Mouse (Mus musculus) c-Kit-positive CD71-positive TER-119-positive erythroid progenitor cells, embryonic 14.5 days (primary cell): ENCODE measurements around the gene Ebf3.

ENCODE experiments used
- DNase-seq: peaks from one replicate; pipeline ENCODE4 v3.0.0-alpha.2; 2013; ENCODE audit warnings: low spot score

Ebf3 gene

DNA sequence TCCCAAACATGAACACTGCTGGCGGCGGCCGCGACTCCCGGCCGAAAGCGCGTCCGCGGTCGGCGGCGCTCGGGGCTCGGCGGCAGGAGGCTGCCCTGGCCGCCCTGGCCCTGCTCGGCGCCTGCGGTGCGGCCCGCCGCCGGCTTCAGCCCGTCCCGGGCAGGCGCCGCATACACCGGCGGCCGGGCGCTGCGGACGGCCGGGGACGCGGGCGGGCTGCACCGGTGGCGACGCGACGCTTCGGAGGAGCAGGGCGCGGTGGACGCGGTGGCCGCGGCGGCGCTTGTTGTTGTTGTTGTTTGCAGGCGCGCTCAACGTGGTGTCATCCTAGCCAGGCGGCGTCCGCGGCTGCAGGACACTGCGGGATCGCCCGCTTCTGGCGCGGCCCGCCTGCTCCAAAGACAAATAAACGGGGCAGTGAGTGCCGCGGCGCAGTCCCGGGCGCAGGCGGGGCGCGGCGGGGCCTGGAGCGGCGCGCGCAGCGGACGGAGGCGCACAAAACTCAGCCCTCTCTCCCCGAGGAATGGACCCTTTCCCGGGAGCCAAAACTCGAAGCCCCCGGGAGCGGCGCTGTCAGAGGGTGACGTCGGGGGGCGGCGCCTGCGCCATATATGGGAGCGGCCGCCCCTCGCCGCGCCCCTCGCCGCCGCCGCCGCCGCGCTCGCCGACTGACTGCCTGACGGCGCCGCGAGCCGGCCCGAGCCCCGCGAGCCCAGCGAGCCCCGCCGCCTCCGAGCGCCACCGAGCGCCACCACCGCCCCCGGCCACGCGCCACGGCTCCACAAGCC is at the start of gene Ebf3:
Gene Ebf3, minus strand, starts transcription at position 542 of the 788 bp plus-strand sequence.
- DNase-seq, result no peak

DNA sequence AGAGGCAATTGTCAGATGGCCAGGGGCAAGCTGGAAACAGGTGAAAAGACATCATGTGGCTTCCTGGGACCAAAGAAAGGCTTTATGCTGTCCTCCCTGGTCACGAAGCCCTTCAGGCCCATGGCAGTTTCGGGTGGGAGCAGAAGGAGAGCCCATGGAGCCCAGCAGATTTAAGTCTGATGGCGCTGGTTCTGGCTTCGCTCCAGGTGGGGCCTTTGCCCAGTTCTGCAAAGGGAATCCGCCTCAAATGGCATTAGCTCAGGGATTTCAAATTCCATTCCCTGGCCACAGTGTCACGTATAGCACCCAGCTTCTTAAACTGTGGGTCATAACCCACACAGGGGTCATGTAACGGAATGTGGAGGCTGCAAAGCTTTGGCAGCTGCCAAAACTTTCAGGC is 32.6 kb upstream of the Ebf3 start:
- DNase-seq, result no peak

DNA sequence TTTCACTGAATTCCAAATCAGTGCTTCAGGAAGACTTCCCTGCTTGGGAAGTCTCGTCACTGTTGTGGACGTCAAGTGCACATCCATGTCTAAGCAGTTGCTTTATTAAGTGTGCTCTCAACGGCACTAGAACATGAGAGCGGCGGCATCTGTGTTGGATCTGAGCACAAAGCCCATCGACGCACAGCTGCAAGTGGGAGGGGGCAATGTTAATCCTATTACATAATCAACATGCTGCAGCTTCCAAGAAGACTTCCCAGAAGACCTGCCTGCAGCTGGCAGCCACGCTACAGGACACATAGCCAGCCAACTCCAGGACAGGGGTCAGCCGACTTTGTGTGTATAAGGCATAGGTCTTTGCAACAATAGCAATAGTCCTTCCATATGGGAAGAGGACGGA is 31.8 kb upstream of the Ebf3 start:
- no peak for DNase-seq

DNA sequence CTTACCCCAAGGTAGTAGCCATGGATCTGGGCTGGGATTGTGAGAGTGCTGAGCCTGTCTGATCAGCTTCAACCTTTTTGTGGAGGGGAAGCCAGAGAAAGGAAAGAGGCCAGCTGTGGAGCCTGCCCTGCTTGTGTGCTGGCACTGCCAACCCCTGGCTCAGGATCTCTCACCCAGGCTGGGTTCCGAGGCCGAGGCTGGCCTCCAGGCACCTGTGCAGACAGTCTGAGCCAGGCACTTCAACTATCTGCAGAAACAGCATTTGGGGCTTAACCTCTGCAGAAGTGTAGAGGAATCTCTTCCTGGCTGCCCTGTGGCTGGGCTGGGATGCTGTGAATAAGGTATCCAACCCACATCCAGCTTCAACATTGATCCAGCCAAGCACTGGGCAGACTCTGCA is 19.7 kb upstream of the Ebf3 start:
- no peak for DNase-seq

DNA sequence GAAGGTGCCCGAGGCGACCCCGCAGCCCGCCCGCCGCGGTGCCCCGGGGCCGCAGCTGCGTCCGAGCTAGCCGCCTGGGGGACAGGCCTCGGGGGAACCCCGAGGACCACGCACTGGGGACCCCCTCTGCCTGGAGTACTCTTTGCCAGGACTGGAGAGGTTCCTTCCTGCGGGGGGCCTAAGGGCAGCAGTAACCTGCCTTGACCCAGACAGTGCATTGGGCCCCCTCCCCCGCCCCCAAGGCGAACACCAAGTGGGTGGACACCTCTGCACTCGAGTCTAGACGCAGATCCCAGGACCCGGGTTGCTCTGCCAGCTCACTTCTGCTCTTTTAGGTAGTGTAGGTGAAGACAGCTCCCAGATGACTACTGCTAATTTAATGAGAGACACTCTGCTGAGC is 8.7 kb upstream of the Ebf3 start:
- DNase-seq, result no peak

DNA sequence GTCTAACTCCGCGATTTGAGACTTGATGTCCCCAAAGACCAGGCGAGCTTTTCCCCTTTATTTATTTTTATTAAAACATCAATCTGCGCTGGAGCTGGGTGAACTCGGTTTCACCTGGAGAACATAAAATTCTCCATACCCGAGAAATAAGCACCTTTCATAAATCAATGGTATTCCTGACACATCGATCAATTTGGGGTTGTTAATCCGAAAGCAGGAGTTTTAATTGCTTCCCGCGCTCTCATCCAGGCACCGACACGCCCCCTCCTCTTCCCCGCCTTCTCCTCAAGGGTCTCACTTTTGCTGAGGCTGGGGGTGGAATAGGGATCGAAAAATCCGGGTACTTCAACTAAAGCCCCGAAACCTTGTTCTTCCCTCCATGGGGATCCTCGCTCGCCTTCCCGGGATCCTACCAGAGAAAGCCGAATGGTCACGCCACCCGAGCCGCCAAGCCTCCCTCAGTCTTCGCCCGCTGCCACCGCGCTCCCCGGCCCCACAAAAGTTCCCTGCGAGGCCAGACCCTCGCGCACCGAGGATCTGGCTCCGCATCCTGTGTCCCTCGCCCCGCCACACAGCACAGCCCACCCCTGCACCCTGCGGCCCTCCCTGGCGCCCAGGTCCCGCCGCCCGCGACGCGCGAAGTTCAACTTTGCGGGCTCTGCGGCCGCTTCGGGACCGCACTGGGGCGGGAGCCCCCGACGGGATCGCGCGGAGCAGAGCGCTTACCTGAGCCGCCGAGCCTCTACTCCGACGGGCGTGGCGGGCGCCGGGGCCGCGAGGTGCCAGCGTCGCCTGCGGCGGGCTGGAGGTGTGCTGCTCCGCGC is 7.9 kb upstream of the Ebf3 start:
- no peak for DNase-seq

DNA sequence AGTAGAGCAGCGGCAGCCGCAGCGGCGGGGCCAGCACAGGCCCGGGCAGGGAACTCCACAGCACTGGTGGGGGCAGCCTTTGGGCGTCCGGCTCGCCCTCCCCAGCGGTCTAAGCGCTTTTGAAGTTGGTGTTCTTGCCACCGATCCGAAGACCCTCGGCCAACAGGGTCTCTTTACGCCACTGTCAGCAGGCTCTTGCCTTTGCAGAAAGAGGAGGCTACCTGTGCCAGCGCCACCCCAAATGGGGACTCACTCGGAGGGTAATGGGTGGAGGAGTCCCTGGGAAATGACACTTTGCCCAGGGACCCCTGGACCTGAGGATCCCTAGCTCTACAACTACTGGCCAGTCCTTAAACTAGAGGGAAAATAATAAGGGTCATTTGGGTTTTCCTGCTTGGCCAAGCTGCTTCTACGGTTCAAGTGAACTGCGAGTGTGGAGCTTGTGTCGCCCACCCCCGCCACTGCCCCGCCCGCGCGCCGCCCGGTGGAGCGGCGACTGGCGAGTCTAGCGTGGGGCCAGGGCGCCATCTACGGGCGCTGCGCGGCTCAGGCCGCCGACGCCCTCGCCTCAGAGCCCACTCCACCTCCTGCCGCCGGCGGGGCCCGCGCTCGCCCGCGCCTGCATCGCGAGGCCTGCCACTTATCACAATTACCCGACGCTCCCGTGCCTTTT is 7.0 kb upstream of the Ebf3 start:
- no peak for DNase-seq

DNA sequence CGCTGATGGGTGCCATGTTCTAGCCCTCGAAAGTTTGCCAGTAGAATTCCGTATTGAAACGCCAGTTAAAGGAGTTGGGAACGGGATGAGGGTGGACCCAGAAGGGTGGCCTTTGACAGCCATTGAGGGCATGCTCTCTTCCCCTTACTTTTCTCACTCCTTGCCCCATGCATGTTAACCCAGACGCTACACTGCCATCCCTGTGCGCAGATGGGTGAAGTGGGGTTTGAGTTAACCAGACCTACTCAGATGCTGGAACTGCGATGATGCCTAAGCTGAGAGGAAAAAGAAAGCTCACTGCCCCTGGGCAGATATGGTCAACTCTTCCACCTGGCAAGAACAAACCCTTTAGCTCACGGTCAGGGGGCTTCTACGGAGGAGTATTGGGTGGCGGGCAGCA is 6.1 kb upstream of the Ebf3 start:
- no peak for DNase-seq

DNA sequence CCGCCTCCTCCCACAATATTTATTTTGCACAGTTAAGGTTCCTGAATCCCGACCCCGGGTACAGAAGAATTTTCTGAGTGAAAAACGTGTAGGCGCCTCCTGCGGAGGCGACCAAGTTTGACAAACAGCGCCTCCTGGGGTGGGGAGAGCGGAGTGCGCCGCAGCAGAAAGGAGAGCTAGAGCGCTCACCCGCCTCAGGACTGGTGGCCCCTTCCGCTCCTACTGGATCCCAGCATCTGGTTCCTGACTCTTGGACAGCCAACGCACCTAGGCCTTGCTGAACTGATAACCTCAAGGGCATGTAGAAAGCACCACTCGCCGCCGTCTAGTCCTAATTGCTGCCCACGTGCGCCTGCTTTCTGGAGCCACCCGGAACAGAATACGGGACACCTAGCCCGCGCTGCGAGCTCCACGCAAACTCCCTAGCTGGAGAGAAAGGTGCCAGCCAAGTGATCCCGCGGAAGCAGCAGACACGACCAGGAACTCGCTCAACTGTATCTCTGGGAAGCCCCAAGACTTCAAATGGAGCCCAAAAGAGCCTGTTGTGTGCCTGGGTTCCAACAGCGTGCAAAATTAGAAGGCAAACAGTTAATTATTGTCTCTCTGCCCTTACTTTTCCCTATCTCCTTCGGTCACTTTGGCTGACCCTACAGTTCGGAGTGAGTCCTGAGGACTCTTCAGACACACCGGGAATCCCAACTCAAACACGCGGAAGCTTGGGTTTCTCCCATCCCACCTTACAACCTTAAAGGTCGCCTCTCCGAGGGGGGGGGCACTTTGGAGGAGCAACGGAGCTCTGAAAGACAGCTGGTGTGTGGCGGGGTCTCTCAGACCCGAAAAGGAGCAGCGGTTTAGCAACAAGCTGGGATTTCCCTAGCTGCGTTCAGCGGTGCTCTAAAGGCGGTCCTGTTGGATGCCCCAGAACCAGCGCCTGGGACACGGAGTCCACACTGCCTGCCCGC is 5.0 kb upstream of the Ebf3 start:
- DNase-seq, result no peak

DNA sequence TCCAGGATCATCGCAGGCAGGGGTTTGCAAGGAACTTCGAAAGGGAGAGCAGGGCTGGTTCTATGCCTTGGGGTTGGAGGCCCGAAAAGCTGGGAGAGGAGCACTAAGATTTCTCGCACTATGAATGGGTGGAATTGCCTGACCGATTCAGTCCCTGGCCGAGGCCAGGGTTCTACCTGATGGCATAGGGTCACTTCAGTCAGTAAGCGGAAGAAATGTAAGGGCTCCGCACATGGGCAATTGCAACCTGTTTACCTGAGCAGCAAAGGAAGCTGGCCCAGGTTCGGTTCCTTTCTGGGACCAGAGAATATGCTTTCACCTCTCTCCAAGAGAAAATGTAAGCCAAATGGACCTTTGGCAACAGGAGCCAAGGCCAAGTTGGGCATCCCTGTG is 4.1 kb upstream of the Ebf3 start:
- no peak for DNase-seq

DNA sequence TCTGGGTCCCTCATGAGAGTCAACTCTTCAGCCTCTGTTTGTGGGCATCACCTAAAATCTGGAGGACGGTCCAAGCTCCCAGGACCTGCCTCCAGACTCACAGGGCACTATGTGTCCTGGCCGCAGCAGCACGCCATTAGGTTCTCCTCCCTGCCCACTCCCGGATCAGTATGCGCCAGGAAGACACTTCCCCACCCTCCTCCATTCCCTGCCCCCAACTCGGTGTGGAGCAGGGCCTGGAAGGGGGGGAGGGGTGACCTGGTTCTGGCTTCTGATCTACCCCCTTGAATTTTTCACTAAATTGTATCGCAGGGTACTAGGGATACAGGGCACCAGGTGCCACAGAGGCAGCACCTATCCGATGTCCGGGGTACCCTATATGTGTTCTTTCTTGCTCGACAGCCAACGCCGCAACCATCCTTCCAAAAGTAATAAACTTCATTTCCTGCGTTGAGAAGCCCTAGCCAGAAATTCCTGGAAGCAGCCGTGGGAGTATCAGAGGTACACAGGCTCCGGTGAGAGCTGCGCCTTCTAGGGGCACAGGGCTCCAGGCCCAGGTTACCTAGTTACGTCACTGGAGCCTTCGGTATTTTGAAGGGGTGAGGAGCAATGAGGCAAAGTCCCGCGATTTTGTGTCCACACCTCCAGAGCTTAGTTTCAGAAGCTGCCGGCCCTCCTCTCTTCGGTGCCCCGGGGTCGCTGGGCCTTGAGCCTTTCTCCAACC is 3.6 kb upstream of the Ebf3 start:
- DNase-seq, result no peak

DNA sequence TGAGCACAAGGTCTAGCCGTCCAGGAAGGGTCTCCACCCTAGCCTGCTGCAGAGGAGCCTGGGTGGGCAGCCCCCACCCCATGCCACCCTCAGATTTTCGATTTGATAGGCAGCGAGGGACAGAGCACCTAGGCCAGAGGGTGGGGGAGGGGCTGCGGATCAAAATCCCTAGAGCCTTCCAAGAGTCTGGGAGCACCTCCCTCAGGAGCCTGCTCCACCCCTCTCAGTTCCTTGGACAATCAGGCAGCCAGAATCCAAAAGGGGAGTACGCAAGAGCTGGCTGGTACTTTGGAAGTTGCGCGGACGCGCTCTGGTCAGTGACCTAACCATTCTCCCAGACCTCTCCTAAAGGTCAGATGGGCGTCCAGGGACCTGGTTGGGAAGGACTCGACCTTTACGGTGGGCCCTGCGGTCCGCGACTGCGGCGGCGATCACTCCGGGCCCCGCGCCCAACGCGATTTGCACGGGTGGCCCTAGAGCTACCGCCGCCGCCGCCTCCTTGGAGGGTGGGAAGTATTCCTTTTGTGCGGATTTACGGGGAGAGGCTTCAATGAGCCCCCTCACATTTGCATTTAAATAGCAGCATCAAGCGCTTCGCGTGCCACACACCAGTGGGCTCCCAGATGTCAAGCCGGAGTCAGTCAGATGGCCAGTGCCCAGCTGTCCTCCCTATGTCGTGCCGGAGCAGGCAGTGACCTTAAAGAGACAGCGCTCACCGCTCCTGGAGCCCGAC is 2.8 kb upstream of the Ebf3 start:
- DNase-seq, result no peak

DNA sequence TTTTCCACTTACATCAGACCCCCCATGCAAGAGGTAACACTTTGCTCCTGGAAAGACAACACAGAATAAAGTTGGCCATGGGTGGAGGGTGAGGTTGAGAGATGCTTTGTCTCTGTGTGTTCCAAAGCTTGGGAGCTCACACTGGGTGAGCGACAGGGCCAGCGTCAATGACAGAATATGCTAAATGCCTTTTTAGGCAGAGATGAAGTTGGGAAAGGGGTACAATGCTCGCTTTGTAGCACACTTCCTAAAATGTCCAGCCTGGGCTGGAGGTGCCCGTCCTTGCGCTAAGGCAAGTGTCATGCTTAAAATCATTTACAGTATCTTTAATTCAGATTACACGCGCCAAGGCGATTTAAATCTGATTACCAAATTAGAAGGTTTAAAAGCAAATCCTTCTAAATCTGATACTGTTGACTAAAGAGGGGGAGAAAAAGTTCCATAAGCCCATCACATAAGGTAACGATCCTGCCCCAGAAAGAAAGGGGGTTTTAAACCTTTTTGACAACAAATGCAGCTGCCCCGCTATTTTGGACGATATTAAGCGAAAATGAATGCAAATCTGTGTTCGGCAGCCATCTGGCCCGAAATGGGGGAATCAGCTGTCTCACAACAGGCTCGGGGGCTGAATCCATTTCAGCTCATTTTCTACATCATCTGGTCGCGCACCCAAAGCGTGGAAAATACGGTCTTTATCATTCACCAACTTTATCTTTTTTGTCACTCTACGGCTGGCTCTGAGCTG is 2.1 kb upstream of the Ebf3 start:
- DNase-seq, result no peak

DNA sequence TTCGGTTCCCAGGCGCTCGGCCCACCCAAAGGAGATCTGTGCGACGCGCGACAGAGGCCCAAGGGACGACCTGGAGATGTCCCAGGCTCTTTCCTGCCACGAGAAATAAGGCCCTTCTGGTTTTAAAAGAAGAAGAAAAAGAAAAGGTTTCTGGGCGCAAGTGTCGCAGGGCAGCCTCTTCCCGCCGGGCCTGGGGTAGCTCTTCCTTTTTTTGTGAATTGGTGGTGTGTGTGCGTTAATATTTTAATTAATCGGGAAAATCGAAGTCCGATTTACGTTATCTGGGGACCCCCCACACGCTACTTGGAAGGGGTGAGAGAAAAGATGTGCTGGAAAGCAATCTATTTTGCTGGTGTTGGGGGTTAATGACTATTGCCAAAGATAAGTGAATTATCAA is 1.3 kb upstream of the Ebf3 start:
- DNase-seq, result no peak

DNA sequence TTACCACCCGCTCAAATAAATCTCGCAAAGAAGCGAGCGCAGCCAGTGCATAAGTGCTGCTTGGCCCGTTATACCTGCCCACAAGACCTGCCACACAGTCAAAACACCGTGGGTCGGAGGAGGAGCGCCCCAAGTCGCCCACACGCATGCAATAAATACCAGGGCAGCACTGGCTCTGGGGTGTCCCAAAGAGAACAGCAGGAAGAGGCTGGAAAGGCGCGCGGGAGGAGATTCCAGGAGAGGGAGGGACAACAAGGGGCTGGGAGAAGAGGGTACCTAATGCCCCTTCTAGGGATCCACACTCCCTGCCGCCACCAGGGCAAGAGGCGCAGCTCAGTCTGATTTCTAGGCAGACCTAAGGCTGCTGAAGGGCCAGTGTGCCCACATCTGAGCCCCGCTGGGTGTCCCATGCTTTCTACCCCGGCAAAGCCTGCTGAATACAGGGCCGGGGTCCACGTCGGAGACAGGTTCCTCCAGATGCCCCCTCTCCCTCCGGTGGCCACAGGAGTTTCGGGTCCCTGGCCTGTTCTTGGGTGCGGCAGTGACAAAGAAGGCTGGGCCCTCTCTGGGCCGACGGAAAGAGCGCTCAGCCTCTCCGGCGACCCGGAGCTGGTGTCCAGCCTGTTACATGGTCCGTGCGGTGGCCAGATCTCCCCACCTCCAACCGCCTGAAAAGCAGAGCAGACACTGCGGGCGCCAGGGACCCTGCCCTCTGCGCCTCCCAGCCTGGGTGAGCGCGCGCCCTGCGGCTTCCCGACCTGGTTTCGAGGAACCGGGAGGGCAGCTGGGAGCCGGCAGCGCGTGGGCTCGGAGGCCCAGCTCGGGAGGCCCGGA is 682 bp upstream of the Ebf3 start:
- DNase-seq, result no peak

DNA sequence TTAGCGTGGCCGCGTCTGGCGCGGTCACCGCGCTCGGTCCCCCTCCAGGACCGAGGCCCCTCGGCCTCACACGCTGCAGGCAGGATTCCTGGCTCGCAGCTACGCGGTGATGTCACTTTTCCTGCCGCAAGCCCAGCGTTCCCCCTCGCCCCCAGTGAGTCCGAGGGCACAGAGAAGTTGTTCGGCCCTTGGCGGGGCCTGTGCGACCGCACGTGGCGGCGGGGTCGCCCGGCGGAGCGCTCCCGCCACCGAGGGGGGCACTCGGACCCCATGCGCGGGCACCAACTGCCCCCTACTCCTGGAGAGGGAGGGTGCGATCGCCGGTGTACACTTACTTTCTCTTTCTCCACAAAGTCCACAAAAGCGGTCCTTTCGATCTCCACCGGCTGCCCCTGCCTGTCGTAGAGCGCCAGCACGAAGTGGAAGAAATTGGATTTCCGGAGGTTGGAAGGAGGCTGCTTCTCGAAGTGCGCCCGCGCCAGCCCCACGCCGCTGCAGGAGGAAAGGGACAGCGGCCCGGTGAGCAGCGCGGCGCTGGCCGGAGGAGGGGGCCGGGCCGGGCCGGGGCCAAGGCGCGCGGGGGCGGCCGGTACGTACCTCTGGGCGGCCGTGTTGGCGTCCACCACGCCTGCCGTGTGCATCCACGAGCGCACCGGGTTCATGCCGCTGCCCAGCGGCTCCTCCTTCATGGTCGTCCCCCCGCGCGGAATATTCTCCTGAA is 902 bp downstream of the Ebf3 start:
- DNase-seq, result no peak

DNA sequence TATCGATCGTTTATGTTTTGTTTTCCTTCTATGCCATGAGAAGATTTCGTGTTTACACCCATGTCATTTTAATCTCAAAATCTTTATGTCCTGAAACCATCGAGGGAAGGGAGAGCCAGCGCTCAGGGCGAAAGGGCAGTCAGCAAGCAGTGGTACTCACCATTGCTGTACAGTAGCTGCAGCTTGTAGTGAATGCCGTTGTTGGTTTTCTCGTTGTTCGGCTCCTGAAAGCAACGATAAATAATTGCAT is 1.4 kb downstream of the Ebf3 start:
- DNase-seq, result no peak

DNA sequence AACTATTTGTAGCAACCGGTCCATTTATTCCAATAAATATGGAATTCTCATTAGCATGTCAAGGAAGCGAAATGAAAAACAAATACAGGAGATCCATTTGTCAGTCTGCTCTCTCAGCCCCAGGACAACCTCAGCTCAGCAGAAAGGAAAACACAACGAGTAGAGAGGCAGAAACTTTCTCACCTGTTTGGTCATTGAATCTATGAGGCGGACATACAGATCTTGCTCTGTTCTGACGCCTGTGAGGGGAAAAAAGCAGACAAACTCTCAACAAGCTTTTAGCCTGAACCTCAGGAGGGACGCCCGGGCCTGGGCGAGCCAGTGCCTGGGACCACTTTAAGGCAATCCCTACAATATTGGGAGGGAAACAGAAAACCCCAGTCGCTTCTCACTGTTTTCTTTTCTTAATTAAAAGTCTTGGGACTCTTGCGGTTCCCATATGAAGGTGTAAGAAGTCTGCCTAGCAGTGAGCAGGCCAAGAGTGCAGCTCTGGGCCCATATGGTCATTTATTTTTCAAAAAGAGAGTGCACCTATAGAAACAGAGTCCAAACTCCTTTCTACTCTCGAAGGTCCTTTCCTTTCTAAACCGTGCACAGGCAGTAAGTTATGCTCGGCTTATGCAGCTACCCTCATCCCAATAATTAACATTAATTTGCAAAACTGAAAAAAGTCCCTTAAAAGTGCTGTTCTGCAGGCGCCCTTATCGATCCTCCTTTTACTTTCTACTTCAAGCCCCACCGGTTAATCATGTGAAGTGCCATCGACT is 1.9 kb downstream of the Ebf3 start:
- no peak for DNase-seq
